Comparison of ENCODE assay signal across 11 mouse cellular contexts in the genomic region with DNA sequence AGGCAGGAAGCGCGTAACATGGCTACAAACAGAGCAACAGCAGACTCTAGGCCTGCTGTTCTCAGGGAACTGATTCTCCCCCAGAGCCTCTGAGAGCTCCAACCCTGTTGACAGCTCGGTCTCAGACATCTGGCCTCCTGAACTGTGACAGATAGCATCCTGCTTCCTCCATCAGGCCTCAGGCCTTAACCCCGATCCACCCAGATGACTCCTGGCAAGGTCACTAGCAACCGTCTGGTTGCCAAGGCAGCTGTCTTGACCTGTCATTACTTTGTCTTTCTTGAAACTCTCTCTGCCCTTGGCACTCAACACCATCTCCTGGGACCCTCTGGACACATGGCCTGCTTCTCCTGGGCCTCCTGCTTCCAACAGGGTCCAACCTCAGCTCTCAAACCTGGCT. TPM values are rescaled to one million over a fixed set of nuclear protein-coding genes. Genes with fewer than 3 reads are reported as not detected.
DNase-seq lines count a peak whose midpoint lies in the region; ATAC-seq and TF ChIP-seq lines count a peak whose summit lies in the region.
"Had no signal": no experiment of that assay in that cellular context is flagged by ENCODE, and none has a peak within 500 bp of the region (broad histone marks: within the 10 kb centered on the region; RNA-seq: fewer than 3 reads in every experiment).

No protein-coding gene starts in this region.

- no peak for TF ChIP-seq POLR2A in kidney, adult 2 months (IDR thresholded peaks at IDR 0.05; ENCODE audit: low read depth, low read length)

- H3K4me1 ChIP-seq in kidney, adult 2 months (ENCODE audit: control insufficient read depth, insufficient read depth, low read length), result no peaks in the 10 kb centered on the region
- H3K4me1 ChIP-seq in intestine, embryonic 16.5 days (ENCODE audit: control insufficient read depth, insufficient read depth, low read length), result 0 out of 2 replicates have a peak, but pooled peaks cover 4% of the 10 kb centered on the region
- H3K4me1 ChIP-seq: liver, embryonic 13.5 days; midbrain, embryonic 12.5 days had no signal

- H3K4me2 ChIP-seq in intestine, embryonic 16.5 days (ENCODE audit: low read depth, low read length), result no peak overlapping the region
- H3K4me2 ChIP-seq: embryonic facial prominence, embryonic 15.5 days; liver, embryonic 13.5 days; midbrain, embryonic 12.5 days had no signal

- H3K27me3 ChIP-seq in kidney, adult 2 months (replicated peaks; ENCODE audit: control insufficient read depth, insufficient read depth, low read length), result no peaks in the 10 kb centered on the region
- no peaks in the 10 kb centered on the region for H3K27me3 ChIP-seq in intestine, embryonic 16.5 days (replicated peaks; ENCODE audit: control insufficient read depth, insufficient read depth, low read length)
- H3K27me3 ChIP-seq: embryonic facial prominence, embryonic 15.5 days had no signal

- no peak overlapping the region for H3K9ac ChIP-seq in intestine, embryonic 16.5 days (ENCODE audit: low read depth, low read length)
- H3K9ac ChIP-seq: embryonic facial prominence, embryonic 15.5 days; liver, embryonic 13.5 days; midbrain, embryonic 12.5 days had no signal

- H3K4me3 ChIP-seq in kidney, adult 2 months (ENCODE audit: insufficient read depth, low read depth, low read length), result no peak overlapping the region
- no peak overlapping the region for H3K4me3 ChIP-seq in intestine, embryonic 16.5 days (ENCODE audit: low read length)
- H3K4me3 ChIP-seq: embryonic facial prominence, embryonic 15.5 days; liver, embryonic 13.5 days; midbrain, embryonic 12.5 days had no signal

- no peak overlapping the region for H3K27ac ChIP-seq in kidney, adult 2 months (ENCODE audit: insufficient read depth, low read depth, low read length)
- no peak overlapping the region for H3K27ac ChIP-seq in intestine, embryonic 16.5 days (ENCODE audit: low read length)
- H3K27ac ChIP-seq: embryonic facial prominence, embryonic 15.5 days; liver, embryonic 13.5 days; midbrain, embryonic 12.5 days had no signal

- intact Hi-C loops in gastrocnemius, postnatal 36 days (cut with DNase I), result no loop called here

- peak; percentile 81 for DNase-seq in kidney, adult 2 months
- no peak for DNase-seq in kidney, postnatal 4 days
- DNase-seq in adrenal gland, postnatal 36 days, result peak; percentile 35 to 50
- DNase-seq in gastrocnemius, postnatal 36 days, result peak; percentile 45 to 69
- peak; percentile 56 for DNase-seq in kidney, adult 9 months
- no peak for DNase-seq in spleen, postnatal 4 days (ENCODE audit: low spot score in 2 of 2)
- DNase-seq: liver, embryonic 13.5 days had no signal

- H3K36me3 ChIP-seq in kidney, adult 2 months (ENCODE audit: control insufficient read depth, insufficient read depth, low read length), result no peaks in the 10 kb centered on the region
- no peaks in the 10 kb centered on the region for H3K36me3 ChIP-seq in intestine, embryonic 16.5 days (ENCODE audit: control insufficient read depth, insufficient read depth, low read length)
- H3K36me3 ChIP-seq: liver, embryonic 13.5 days; midbrain, embryonic 12.5 days had no signal

- 61% methylated on average over 5 of the region's 5 CpGs for WGBS in kidney, adult 2 months
- WGBS in intestine, embryonic 16.5 days, result 55% methylated on average over 5 of the region's 5 CpGs

- TF ChIP-seq CTCF in kidney, adult 2 months (conservative IDR thresholded peaks at IDR 0.05; ENCODE audit: insufficient read depth, insufficient read length, low read depth, low read length), result no peak

- no peak for ATAC-seq in megakaryocyte, adult 5-6 weeks (ENCODE audit: poor library complexity, severe bottlenecking)
- ATAC-seq in intestine, embryonic 16.5 days, result no peak

- H3K9me3 ChIP-seq in intestine, embryonic 16.5 days (ENCODE audit: control insufficient read depth, low read length), result no peaks in the 10 kb centered on the region
- H3K9me3 ChIP-seq: embryonic facial prominence, embryonic 15.5 days; liver, embryonic 13.5 days; midbrain, embryonic 12.5 days had no signal

RNA-seq across cellular contexts. Expression of a gene that starts 51.8 kb away (rescaled TPM):
- polyA plus RNA-seq in kidney, adult 2 months (2012; rRNA removed), result 6.5 and 6.7 TPM in 2 replicates
- total RNA-seq in adrenal gland, postnatal 36 days (2021), result 10 to 100 TPM; 21.8 to 52.7 TPM
- 1 to 10 TPM; 5.7 to 8.7 TPM for total RNA-seq in gastrocnemius, postnatal 36 days (2021)
- 0.11 TPM in 1 of 2 replicates, not detected in the other for total RNA-seq in megakaryocyte, adult 5-6 weeks (2015)
- total RNA-seq in megakaryocyte, adult 5-6 weeks (2017), result 0.22 TPM in 1 of 2 replicates, not detected in the other
- 17.0 and 20.6 TPM in 2 replicates for polyA plus RNA-seq in intestine, embryonic 16.5 days (2015; fragmentation: Nextera tagmentation; extraction: Ambion mirVana)

Comparison
In these comparisons a context has a peak if more than half of its experiments do, and no peak if none do; other contexts are left out.
1. DNase-seq: peak in kidney, adult 2 months (single experiment), adrenal gland, postnatal 36 days (2 of 2), gastrocnemius, postnatal 36 days (2 of 2) and kidney, adult 9 months (single experiment); none in kidney, postnatal 4 days (0 of 2) and spleen, postnatal 4 days (0 of 2).
2. RNA of a gene that starts 51.8 kb away (total RNA-seq): 21.8 to 52.7 TPM in adrenal gland, postnatal 36 days and 5.7 to 8.7 TPM in gastrocnemius, postnatal 36 days; 0.11 to 0.22 TPM in megakaryocyte, adult 5-6 weeks; every median in the first group is over 4 times any median in the second.